Mouse (Mus musculus) neural tube, embryonic 14.5 days (tissue): ENCODE measurements at regions not wholly inside any gene's neighbourhood (a gene's known extent, or its start where the extent isn't known, plus 50 kb on each side); places are given as distances from the start of the nearest gene placed in this dataset.
A peak's percentile ranks its signal among the peaks of the same experiment; 100 is the strongest.

ENCODE experiments used
- ATAC-seq: fragments of 200-750 bp; cut with Nextera tagmentation; 2 replicates; pipeline ENCODE4 v1.8.0; 2017; ENCODE audit warnings: low read depth, mild to moderate bottlenecking, moderate TSS enrichment, moderate library complexity
- H3K27ac ChIP-seq: fragments of 300-500 bp; sonication (generic); 2 replicates; pipeline ENCODE4 v1.5.1; 2014; ENCODE audit warnings: low read depth, mild to moderate bottlenecking, control low read depth, low read length, moderate library complexity, mixed read lengths
- H3K27me3 ChIP-seq: fragments of 300-500 bp; sonication (generic); 2 replicates; pipeline ENCODE4 v1.6.1; 2014; ENCODE audit warnings: low read length; ENCODE audit not compliant: control insufficient read depth, insufficient read depth
- H3K36me3 ChIP-seq: fragments of 300-500 bp; sonication (generic); 2 replicates; pipeline ENCODE4 v1.6.1; 2014; ENCODE audit warnings: low read length, mixed read lengths; ENCODE audit not compliant: control insufficient read depth, insufficient read depth
- H3K4me1 ChIP-seq: fragments of 300-500 bp; sonication (generic); 2 replicates; pipeline ENCODE4 v1.6.1; 2014; ENCODE audit warnings: low read length; ENCODE audit not compliant: control insufficient read depth, insufficient read depth
- H3K4me2 ChIP-seq: fragments of 300-500 bp; sonication (generic); 2 replicates; pipeline ENCODE4 v1.6.1; 2014; ENCODE audit warnings: mild to moderate bottlenecking, low read depth, low read length, control low read depth
- H3K4me3 ChIP-seq: fragments of 300-500 bp; sonication (generic); 2 replicates; pipeline ENCODE4 v1.5.1; 2014; ENCODE audit warnings: low read depth, low read length, control low read depth, mixed read lengths
- H3K9ac ChIP-seq: fragments of 300-500 bp; sonication (generic); replicated peaks from 2 replicates; pipeline ENCODE4 v1.6.1; 2014; ENCODE audit warnings: low read depth, mild to moderate bottlenecking, control low read depth, low read length, mixed read lengths
- H3K9me3 ChIP-seq: fragments of 300-500 bp; sonication (generic); 2 replicates; pipeline ENCODE4 v1.6.1; 2016; ENCODE audit warnings: low read length; ENCODE audit not compliant: control insufficient read depth
- WGBS: fragments of 180-500 bp; shearing (Covaris S2); extraction: QIAGEN DNeasy Blood & Tissue Kit; methylation state at CpG from one replicate; pipeline ENCODE4 v1.1.7; 2014; 5-methylcytosine and 5-hydroxymethylcytosine counted together

DNA sequence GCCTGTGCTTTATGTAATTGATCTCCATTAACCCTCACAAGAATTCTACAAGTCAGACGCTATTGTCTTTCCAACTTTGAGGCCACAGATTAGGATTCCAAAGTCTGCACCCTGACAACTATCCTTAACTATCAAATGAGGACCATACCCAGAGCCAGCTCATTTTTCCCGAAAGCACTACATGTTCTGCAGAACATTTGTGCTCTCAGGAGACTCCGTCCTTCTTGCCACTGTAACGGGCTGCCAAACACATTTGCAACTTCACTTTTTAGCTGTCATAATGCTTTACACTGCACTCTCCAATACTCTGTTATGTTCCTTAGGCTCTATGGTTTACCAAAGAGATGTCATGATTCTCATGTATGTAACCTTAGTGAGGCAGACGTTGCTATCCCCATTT is 350.7 kb downstream of the Mtx2 start:
- no peaks in the 10 kb centered on the region for H3K27me3 ChIP-seq
- H3K9me3 ChIP-seq: no peaks in the 10 kb centered on the region
- H3K27ac ChIP-seq: no peak overlapping the region
- H3K9ac ChIP-seq: no peak overlapping the region
- WGBS: 85% methylated on average over 5 of the region's 5 CpGs
- no peak overlapping the region for H3K4me3 ChIP-seq
- H3K4me2 ChIP-seq: no peak overlapping the region
- no peak for ATAC-seq
- no peaks in the 10 kb centered on the region for H3K36me3 ChIP-seq
- H3K4me1 ChIP-seq: no peaks in the 10 kb centered on the region

GRCm38 (mm10) chr2:75183293-75183692 is 357.7 kb downstream of the Mtx2 start:
- WGBS: 60% methylated on average over 4 of the region's 4 CpGs

GRCm38 (mm10) chr2:75202587-75203220 is 377.1 kb downstream of the Mtx2 start:
- Histone ChIP-seq H3K4me2 (no peak overlapping the region), H3K27me3 (no peaks in the 10 kb centered on the region), H3K4me1 (no peaks in the 10 kb centered on the region), H3K36me3 (no peaks in the 10 kb centered on the region), H3K27ac (no peak overlapping the region), H3K9me3 (no peaks in the 10 kb centered on the region), H3K9ac (no peak overlapping the region), H3K4me3 (no peak overlapping the region)
- WGBS: 49% methylated on average over 7 of the region's 7 CpGs
- no peak for ATAC-seq

More at GRCm38 (mm10) chr2:75183293-75183692, 357.7 kb downstream of the Mtx2 start:
- no peaks in the 10 kb centered on the region for H3K36me3 ChIP-seq
- H3K9me3 ChIP-seq: no peaks in the 10 kb centered on the region
- no peak overlapping the region for H3K27ac ChIP-seq
- no peaks in the 10 kb centered on the region for H3K27me3 ChIP-seq
- no peak for ATAC-seq
- no peak overlapping the region for H3K4me3 ChIP-seq
- no peaks in the 10 kb centered on the region for H3K4me1 ChIP-seq
- H3K9ac ChIP-seq: no peak overlapping the region
- H3K4me2 ChIP-seq: no peak overlapping the region

- 63% methylated on average over 27 of the region's 27 CpGs for WGBS
- Histone ChIP-seq H3K4me1 (peaks cover 4% of the 10 kb centered on the region; the same call in 1 of the 2 replicates), H3K27ac (no peak overlapping the region), H3K4me3 (no peak overlapping the region), H3K9me3 (no peaks in the 10 kb centered on the region), H3K27me3 (no peaks in the 10 kb centered on the region), H3K36me3 (no peaks in the 10 kb centered on the region), H3K9ac (no peak overlapping the region), H3K4me2 (no peak overlapping the region)
- no peak for ATAC-seq
These were observed 383.5 kb downstream of the Mtx2 start for GRCm38 (mm10) chr2:75208821-75209758.

DNA sequence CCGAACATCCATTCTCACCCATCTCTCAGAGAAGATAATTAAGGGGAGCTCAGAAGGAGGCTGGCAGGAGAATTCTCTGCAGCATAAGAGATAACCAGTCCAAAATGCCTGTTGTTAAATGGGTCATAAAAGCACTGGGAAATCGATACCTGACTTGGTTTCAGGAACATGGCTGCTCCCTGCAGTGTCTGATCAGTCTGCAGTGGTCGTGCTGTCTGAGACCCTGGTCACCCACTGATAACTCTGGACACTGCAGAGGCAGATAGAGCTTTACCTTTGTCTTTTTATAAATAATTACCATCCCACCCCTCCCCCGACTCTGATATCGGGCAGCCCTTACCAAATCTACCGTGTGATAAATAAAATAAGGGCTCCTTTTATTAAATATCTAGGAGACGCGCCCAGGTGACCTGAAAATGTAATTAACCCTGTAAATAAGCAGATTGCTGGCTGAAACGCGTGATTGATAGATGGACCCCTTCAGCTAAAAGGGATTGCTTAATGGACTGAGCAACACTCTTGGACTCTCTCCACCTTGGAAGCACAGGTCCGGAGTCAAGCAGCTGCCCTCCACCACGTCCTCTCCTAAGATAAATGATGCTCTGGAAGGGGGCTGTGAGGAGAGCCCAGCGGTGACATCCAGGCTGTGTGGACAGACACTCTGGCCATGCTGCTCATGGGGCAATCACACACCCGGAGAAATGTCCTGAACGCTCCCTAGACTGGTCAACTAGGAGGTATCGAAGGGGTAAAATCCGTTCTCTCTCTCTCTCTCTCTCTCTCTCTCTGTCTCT is 384.4 kb downstream of the Mtx2 start:
- Histone ChIP-seq H3K4me3 (no peak overlapping the region), H3K27me3 (no peaks in the 10 kb centered on the region), H3K4me2 (no peak overlapping the region), H3K9ac (no peak overlapping the region), H3K36me3 (no peaks in the 10 kb centered on the region), H3K9me3 (no peaks in the 10 kb centered on the region), H3K4me1 (peaks cover 4% of the 10 kb centered on the region; the same call in 1 of the 2 replicates), H3K27ac (no peak overlapping the region)
- 57% methylated on average over 17 of the region's 17 CpGs for WGBS
- ATAC-seq: peak; percentile 58

DNA sequence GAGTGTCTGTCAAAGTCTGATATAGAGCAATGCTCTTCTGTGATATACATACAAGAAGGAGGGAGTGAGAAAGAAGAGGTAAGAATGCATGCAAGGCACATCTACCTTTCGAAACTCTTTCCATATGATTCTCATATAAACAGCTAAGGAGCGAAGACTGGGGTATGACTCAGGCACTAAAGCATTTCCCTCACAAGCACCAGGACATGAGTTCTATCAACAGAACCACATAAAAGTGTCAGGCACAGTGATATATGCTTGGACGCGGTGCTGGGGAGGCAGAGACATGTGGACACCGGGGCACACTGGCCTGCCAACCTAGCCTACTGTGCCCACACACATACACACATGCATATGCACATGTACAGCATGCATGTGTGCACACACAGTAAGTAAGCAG is 391.3 kb downstream of the Mtx2 start:
- Histone ChIP-seq H3K9me3 (no peaks in the 10 kb centered on the region), H3K9ac (no peak overlapping the region), H3K36me3 (no peaks in the 10 kb centered on the region), H3K4me1 (no peaks in the 10 kb centered on the region), H3K4me2 (no peak overlapping the region), H3K27ac (no peak overlapping the region), H3K4me3 (no peak overlapping the region), H3K27me3 (no peaks in the 10 kb centered on the region)
- no peak for ATAC-seq
- 75% methylated on average over 5 of the region's 5 CpGs for WGBS

DNA sequence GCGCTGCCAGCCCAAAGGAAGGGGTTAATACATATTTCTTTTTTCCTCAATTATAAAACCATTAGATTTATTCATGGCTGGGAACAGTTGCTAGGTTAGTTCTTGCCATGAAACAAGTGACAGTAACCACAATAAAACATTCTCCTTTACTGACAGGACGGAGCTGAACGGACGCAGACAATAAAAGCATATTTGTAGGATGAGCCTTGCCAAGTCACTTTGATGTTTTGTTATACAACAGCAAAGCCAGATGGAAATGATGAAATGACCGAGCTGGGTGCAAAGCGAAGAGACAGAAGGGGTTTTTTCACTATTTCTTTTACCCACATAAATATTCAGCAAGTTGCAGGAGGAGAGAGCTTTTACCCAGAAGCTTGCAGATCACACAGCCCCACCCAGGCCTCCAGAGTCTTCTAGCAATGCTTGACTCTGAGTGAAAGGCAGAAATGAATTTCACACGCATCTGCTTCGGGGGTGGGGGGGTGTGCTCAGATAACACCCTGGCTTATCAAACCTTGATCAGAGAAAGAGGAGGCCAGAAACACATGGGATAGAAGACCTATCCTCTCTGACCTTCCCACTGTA is 395.3 kb downstream of the Mtx2 start:
- Histone ChIP-seq H3K4me2 (no peak overlapping the region), H3K9me3 (no peaks in the 10 kb centered on the region), H3K9ac (no peak overlapping the region), H3K27ac (no peak overlapping the region), H3K4me1 (no peaks in the 10 kb centered on the region), H3K36me3 (no peaks in the 10 kb centered on the region), H3K27me3 (no peaks in the 10 kb centered on the region), H3K4me3 (no peak overlapping the region)
- ATAC-seq: no peak
- 39% methylated on average over 8 of the region's 8 CpGs for WGBS

DNA sequence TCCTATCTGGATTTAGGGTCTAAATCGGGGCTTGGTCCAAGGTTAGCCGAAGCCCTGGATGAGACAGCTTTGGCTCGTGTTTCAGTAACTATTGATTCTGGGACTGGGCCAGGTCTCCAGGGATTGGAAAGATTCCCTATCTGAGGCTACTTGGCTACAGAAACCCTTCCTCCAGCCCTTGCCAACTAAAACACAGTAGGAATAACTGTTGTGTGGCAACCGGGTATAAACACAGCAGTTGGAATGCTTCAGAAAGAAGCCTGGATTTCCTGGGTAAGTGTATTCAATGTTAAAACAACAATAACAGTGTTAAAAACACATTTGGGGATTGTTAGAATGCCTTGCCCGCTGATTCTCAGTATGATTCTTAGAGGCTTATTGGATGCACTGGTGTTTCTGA is 398.8 kb downstream of the Mtx2 start:
- no peak overlapping the region for H3K4me3 ChIP-seq
- H3K9me3 ChIP-seq: no peaks in the 10 kb centered on the region
- no peak overlapping the region for H3K27ac ChIP-seq
- H3K27me3 ChIP-seq: no peaks in the 10 kb centered on the region
- H3K36me3 ChIP-seq: no peaks in the 10 kb centered on the region
- H3K4me2 ChIP-seq: no peak overlapping the region
- no peak overlapping the region for H3K9ac ChIP-seq
- no peaks in the 10 kb centered on the region for H3K4me1 ChIP-seq
- 45% methylated on average over 5 of the region's 5 CpGs for WGBS
- ATAC-seq: no peak; the same call in 1 of the 2 replicates
